Mouse (Mus musculus): Measurements from ENCODE around the gene Dnlz. TPM values are rescaled to one million over a fixed set of nuclear protein-coding genes. Genes with fewer than 3 reads are reported as not detected.

Gene Dnlz
- polyA plus RNA-seq, 1 experiment = 13.4 TPM

DNA sequence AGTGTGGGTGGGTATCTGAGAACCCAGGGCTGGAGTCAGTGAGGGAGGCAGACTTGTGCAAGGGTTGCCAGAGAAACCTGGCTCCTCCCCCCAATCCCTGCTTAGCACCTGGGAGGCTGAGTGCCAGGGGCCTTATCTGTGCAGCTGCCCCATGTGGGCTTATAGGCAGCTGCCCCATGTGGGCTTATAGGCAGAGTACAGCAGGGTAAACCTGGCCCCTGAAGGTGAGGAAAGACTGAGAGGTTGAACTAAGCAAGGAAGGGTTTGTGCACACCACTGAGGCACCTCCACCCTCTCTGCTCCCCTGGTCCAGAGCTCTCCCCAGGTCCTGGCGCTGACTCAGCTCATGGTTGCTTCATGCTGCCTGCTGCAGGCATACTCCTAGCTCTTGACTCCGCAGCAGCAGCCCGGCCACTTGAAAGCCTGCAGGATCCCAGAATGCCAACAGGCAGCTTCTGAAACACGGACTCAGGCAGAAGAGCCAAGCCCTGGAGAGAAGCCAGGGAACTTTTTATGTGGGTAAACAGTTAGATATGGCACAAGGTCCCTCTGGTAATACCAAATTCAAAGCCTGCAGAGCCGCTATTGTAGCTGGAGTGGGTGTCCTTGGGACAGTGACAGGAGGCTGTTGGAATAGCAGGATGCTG is 51.6 kb downstream of the Dnlz start:
- no peaks in the 10 kb centered on the region for H3K27me3 ChIP-seq (ENCODE audit: control insufficient read depth, insufficient read depth, low read length)
- H3K27ac ChIP-seq (ENCODE audit: insufficient read depth, low read length) = no peak overlapping the region
- no peaks in the 10 kb centered on the region for H3K4me1 ChIP-seq (ENCODE audit: control insufficient read depth, insufficient read depth, insufficient read length)
- WGBS = 75% methylated on average over 5 of the region's 5 CpGs
- no peak overlapping the region for H3K4me3 ChIP-seq (ENCODE audit: extremely low read depth, insufficient read depth, insufficient read length)
- TF ChIP-seq POLR2A (IDR thresholded peaks at IDR 0.05; ENCODE audit: low read depth, low read length) = no peak
- no peak for TF ChIP-seq CTCF (IDR thresholded peaks at IDR 0.05; ENCODE audit: extremely low read depth, insufficient read depth, insufficient read length, insufficient replicate concordance)
- H3K36me3 ChIP-seq (ENCODE audit: control insufficient read depth, insufficient read depth, low read length) = no peaks in the 10 kb centered on the region
- DNase-seq (ENCODE audit: low read depth in 1 of 2, low spot score in 2 of 2) = no peak

DNA sequence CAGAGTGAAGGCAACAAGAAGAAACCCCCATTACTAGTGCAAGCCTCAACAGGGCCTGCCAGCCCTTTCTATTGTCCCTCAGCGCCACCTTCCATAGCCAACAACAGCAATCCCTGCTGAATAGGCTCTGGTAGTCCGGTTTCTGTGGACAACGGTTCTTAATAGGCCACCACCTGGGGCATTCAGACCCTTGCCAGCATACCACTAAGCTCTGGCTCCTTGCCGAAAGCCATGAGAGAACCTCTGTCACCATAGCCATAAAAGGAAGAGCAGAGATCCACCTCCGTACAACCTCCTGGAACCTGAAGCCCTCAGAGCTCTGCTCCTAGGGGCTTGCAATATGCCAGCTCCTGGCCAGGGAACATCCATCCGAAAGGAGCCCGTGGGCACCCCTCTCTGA is 52.6 kb downstream of the Dnlz start:
- no peak overlapping the region for H3K27ac ChIP-seq (ENCODE audit: insufficient read depth, low read length)
- H3K4me3 ChIP-seq (ENCODE audit: extremely low read depth, insufficient read depth, insufficient read length) = no peak overlapping the region
- no peak for TF ChIP-seq CTCF (IDR thresholded peaks at IDR 0.05; ENCODE audit: extremely low read depth, insufficient read depth, insufficient read length, insufficient replicate concordance)
- no peak for TF ChIP-seq POLR2A (IDR thresholded peaks at IDR 0.05; ENCODE audit: low read depth, low read length)
- no peaks in the 10 kb centered on the region for H3K4me1 ChIP-seq (ENCODE audit: control insufficient read depth, insufficient read depth, insufficient read length)
- WGBS = 92% methylated on average over 7 of the region's 7 CpGs
- no peaks in the 10 kb centered on the region for H3K36me3 ChIP-seq (ENCODE audit: control insufficient read depth, insufficient read depth, low read length)
- no peak for DNase-seq (ENCODE audit: low read depth in 1 of 2, low spot score in 2 of 2)
- no peaks in the 10 kb centered on the region for H3K27me3 ChIP-seq (ENCODE audit: control insufficient read depth, insufficient read depth, low read length)

DNA sequence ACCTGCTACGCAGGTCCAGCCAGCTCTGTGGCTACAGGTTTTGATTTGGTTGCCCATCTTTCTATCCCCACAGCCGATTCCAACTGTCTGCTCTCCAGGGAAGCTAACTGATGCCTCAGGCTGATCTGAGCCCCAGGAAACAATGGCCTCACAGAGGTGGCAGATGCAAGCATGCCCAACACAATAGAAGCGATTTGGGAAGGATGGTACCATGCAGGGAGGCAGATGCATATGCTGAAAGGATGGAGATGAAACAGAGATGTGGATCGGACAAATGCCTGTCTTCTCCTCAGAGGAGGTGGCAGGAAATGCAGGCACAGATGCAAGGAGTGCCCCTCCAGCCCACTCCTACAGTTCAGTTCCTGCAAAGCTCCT is 53.1 kb downstream of the Dnlz start:
- TF ChIP-seq CTCF (IDR thresholded peaks at IDR 0.05; ENCODE audit: extremely low read depth, insufficient read depth, insufficient read length, insufficient replicate concordance) (no peak), POLR2A (IDR thresholded peaks at IDR 0.05; ENCODE audit: low read depth, low read length) (no peak)
- Histone ChIP-seq H3K36me3 (ENCODE audit: control insufficient read depth, insufficient read depth, low read length) (no peaks in the 10 kb centered on the region), H3K27ac (ENCODE audit: insufficient read depth, low read length) (no peak overlapping the region), H3K4me1 (ENCODE audit: control insufficient read depth, insufficient read depth, insufficient read length) (no peaks in the 10 kb centered on the region), H3K27me3 (ENCODE audit: control insufficient read depth, insufficient read depth, low read length) (no peaks in the 10 kb centered on the region), H3K4me3 (ENCODE audit: extremely low read depth, insufficient read depth, insufficient read length) (no peak overlapping the region)
- WGBS = 33% methylated on average over 4 of the region's 4 CpGs
- DNase-seq (ENCODE audit: low read depth in 1 of 2, low spot score in 2 of 2) = no peak

DNA sequence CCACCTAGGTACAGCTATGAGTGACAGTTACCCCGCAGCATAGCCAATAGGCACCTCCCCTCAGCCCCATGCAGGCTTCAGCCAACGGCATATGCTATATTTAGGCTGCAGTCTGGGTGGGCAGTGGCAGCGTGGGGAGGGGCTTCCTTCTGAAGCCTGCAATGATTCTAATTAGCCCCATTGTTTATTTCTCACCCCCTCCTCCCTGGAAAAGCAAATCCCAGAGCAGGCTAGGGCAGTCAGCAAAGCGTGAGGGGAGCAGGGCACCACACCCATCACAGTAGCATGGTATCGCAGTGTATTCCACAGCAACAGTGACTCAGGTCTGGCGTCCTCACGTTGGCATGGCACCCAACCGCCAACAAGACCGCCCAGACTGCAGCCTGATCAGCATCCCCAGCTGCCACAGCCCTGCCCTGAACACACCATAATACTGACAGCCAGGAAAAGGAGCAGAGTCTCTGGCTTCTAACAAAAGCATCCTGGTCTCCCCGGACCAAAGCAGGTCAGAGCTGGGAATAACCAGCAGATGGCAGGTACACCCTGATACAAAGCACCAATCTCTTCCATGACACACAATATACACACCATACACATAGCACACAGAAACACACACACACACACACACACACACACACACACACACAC is 53.6 kb downstream of the Dnlz start:
- no peaks in the 10 kb centered on the region for H3K36me3 ChIP-seq (ENCODE audit: control insufficient read depth, insufficient read depth, low read length)
- no peak for DNase-seq (ENCODE audit: low read depth in 1 of 2, low spot score in 2 of 2)
- no peak overlapping the region for H3K27ac ChIP-seq (ENCODE audit: insufficient read depth, low read length)
- 6% methylated on average over 10 of the region's 10 CpGs for WGBS
- H3K27me3 ChIP-seq (ENCODE audit: control insufficient read depth, insufficient read depth, low read length) = no peaks in the 10 kb centered on the region
- TF ChIP-seq POLR2A (IDR thresholded peaks at IDR 0.05; ENCODE audit: low read depth, low read length) (no peak), CTCF (IDR thresholded peaks at IDR 0.05; ENCODE audit: extremely low read depth, insufficient read depth, insufficient read length, insufficient replicate concordance) (no peak)
- H3K4me1 ChIP-seq (ENCODE audit: control insufficient read depth, insufficient read depth, insufficient read length) = no peaks in the 10 kb centered on the region
- H3K4me3 ChIP-seq (ENCODE audit: extremely low read depth, insufficient read depth, insufficient read length) = no peak overlapping the region

Other genes starting within 250 kb of the Dnlz start
- 10.7 and 16.8 TPM in 2 replicates for gene Nacc2, start 228.9 kb downstream of the Dnlz start, polyA plus RNA-seq (2012; rRNA removed)
- 0.04 TPM in 1 of 2 replicates, not detected in the other for gene Lhx3, start 143.8 kb downstream of the Dnlz start, polyA plus RNA-seq (2012; rRNA removed)
- 7.0 and 9.8 TPM in 2 replicates for gene Qsox2, start 114.6 kb downstream of the Dnlz start, polyA plus RNA-seq (2012; rRNA removed)
- not detected in 2 replicates for gene Ccdc187, start 57.6 kb downstream of the Dnlz start, polyA plus RNA-seq (2012; rRNA removed)
- gene Gpsm1, start 36.6 kb downstream of the Dnlz start, polyA plus RNA-seq (2012; rRNA removed) = 17.7 and 21.1 TPM in 2 replicates
- 11.9 and 17.7 TPM in 2 replicates for gene Card9, start 8.8 kb upstream of the Dnlz start, polyA plus RNA-seq (2012; rRNA removed)
- gene Snapc4, start 28.5 kb upstream of the Dnlz start, polyA plus RNA-seq (2012; rRNA removed) = 41.1 and 46.5 TPM in 2 replicates
- gene Entr1, start 37.2 kb upstream of the Dnlz start, polyA plus RNA-seq (2012; rRNA removed) = 60.1 and 70.5 TPM in 2 replicates
- gene Pmpca, start 37.2 kb upstream of the Dnlz start, polyA plus RNA-seq (2012; rRNA removed) = 17.6 and 21.2 TPM in 2 replicates
- 22.8 and 26.1 TPM in 2 replicates for gene Inpp5e, start 57.1 kb upstream of the Dnlz start, polyA plus RNA-seq (2012; rRNA removed)
- gene Sec16a, start 93.1 kb upstream of the Dnlz start, polyA plus RNA-seq (2012; rRNA removed) = 65.2 and 74.3 TPM in 2 replicates
- 34.6 and 39.6 TPM in 2 replicates for gene Notch1, start 164.6 kb upstream of the Dnlz start, polyA plus RNA-seq (2012; rRNA removed)
- gene Egfl7, start 227.9 kb upstream of the Dnlz start, polyA plus RNA-seq (2012; rRNA removed) = 167 and 196 TPM in 2 replicates
- gene Gm20532, start 234.5 kb upstream of the Dnlz start, polyA plus RNA-seq (2012; rRNA removed) = not detected in 2 replicates